Mouse (Mus musculus): ENCODE results near the gene Ppef2.

Gene Ppef2

GRCm38 (mm10) chr5:92183071-92183830, 72.8 kb downstream of the Ppef2 start:
- no peak for DNase-seq

Measured in right cerebral cortex, postnatal 14 days (tissue).